Mouse (Mus musculus) neural tube, embryonic 12.5 days (tissue): ENCODE data around the gene Ubn1. TPM values are rescaled to one million over a fixed set of nuclear protein-coding genes. Genes with fewer than 3 reads are reported as not detected.

ENCODE experiments used
- ATAC-seq: fragments of 200-750 bp; cut with Nextera tagmentation; 2 replicates; pipeline ENCODE4 v1.8.0; 2017; ENCODE audit warnings: low read depth, mild to moderate bottlenecking, moderate TSS enrichment, moderate library complexity; ENCODE audit not compliant: low FRiP score
- H3K27ac ChIP-seq: fragments of 300-500 bp; sonication (generic); 2 replicates; pipeline ENCODE4 v1.5.1; 2016
- H3K27me3 ChIP-seq: fragments of 300-500 bp; sonication (generic); replicated peaks from 2 replicates; pipeline ENCODE4 v1.6.1; 2016; ENCODE audit warnings: mild to moderate bottlenecking
- H3K36me3 ChIP-seq: fragments of 300-500 bp; sonication (generic); 2 replicates; pipeline ENCODE4 v1.6.1; 2016; ENCODE audit warnings: mild to moderate bottlenecking
- H3K4me1 ChIP-seq: fragments of 300-500 bp; sonication (generic); 2 replicates; pipeline ENCODE4 v1.6.1; 2016
- H3K4me2 ChIP-seq: fragments of 300-500 bp; sonication (generic); replicated peaks from 2 replicates; pipeline ENCODE4 v1.6.1; 2016; ENCODE audit warnings: mild to moderate bottlenecking
- H3K4me3 ChIP-seq: fragments of 300-500 bp; sonication (generic); 2 replicates; pipeline ENCODE4 v1.5.1; 2016
- H3K9ac ChIP-seq: fragments of 300-500 bp; sonication (generic); 2 replicates; pipeline ENCODE4 v1.6.1; 2016; ENCODE audit warnings: mild to moderate bottlenecking
- H3K9me3 ChIP-seq: fragments of 300-500 bp; sonication (generic); 2 replicates; pipeline ENCODE4 v1.6.1; 2016; ENCODE audit warnings: mild to moderate bottlenecking
- WGBS: fragments of 180-500 bp; shearing (Covaris S2); methylation state at CpG from one replicate; pipeline ENCODE4 v1.1.7; 2016; 5-methylcytosine and 5-hydroxymethylcytosine counted together
- polyA plus RNA-seq: library from polyadenylated mRNA; unstranded; fragments of >200 nt; fragmentation: Nextera tagmentation; extraction: Ambion mirVana; gene quantifications from 2 replicates; pipeline ENCODE4 v1.2.1, GENCODE M21; 2016

The Ubn1 gene
- polyA plus RNA-seq, 1 experiment from 2014 or later = 25.2 TPM

GRCm38 (mm10) chr16:5086179-5086578 lies 36.3 kb downstream of the Ubn1 start:
- Histone ChIP-seq H3K4me3 (no peak overlapping the region), H3K27me3 (no peaks in the 10 kb centered on the region), H3K9ac (no peak overlapping the region), H3K4me1 (no peaks in the 10 kb centered on the region), H3K4me2 (no peak overlapping the region), H3K27ac (no peak overlapping the region), H3K9me3 (no peaks in the 10 kb centered on the region), H3K36me3 (peaks cover 69% of the 10 kb centered on the region)
- 97% methylated on average over 2 of the region's 2 CpGs for WGBS
- no peak for ATAC-seq

GRCm38 (mm10) chr16:5089021-5089420 lies 39.2 kb downstream of the Ubn1 start:
- no peak overlapping the region for H3K9ac ChIP-seq
- H3K36me3 ChIP-seq = peaks cover 44% of the 10 kb centered on the region
- WGBS = 69% methylated on average over 10 of the region's 10 CpGs
- H3K9me3 ChIP-seq = no peaks in the 10 kb centered on the region
- no peaks in the 10 kb centered on the region for H3K27me3 ChIP-seq
- no peak overlapping the region for H3K27ac ChIP-seq
- no peak overlapping the region for H3K4me2 ChIP-seq
- no peak for ATAC-seq
- no peaks in the 10 kb centered on the region for H3K4me1 ChIP-seq
- no peak overlapping the region for H3K4me3 ChIP-seq

- no peaks in the 10 kb centered on the region for H3K27me3 ChIP-seq
- no peak for ATAC-seq
- WGBS = 83% methylated on average over 5 of the region's 5 CpGs
- H3K9ac ChIP-seq = no peak overlapping the region
- no peaks in the 10 kb centered on the region for H3K9me3 ChIP-seq
- H3K4me1 ChIP-seq = no peaks in the 10 kb centered on the region
- H3K4me3 ChIP-seq = no peak overlapping the region
- peaks cover 6% of the 10 kb centered on the region; the same call in 1 of the 2 replicates for H3K36me3 ChIP-seq
- H3K4me2 ChIP-seq = no peak overlapping the region
- no peak overlapping the region for H3K27ac ChIP-seq
Measured at GRCm38 (mm10) chr16:5093285-5093684, 43.4 kb downstream of the Ubn1 start.

- Histone ChIP-seq H3K4me2 (no peak overlapping the region), H3K4me1 (no peaks in the 10 kb centered on the region), H3K27me3 (no peaks in the 10 kb centered on the region), H3K4me3 (no peak overlapping the region), H3K9me3 (no peaks in the 10 kb centered on the region), H3K27ac (no peak overlapping the region), H3K36me3 (no peaks in the 10 kb centered on the region), H3K9ac (no peak overlapping the region)
- 86% methylated on average over 8 of the region's 8 CpGs for WGBS
- ATAC-seq = no peak
Measured at GRCm38 (mm10) chr16:5096504-5096903, 46.6 kb downstream of the Ubn1 start.

- Histone ChIP-seq H3K36me3 (no peaks in the 10 kb centered on the region), H3K9me3 (no peaks in the 10 kb centered on the region), H3K4me1 (no peaks in the 10 kb centered on the region), H3K27ac (no peak overlapping the region), H3K9ac (no peak overlapping the region), H3K27me3 (no peaks in the 10 kb centered on the region), H3K4me2 (no peak overlapping the region), H3K4me3 (no peak overlapping the region)
- WGBS = 82% methylated on average over 6 of the region's 6 CpGs
- ATAC-seq = no peak
Measured at GRCm38 (mm10) chr16:5101000-5101399, 51.1 kb downstream of the Ubn1 start.

- Histone ChIP-seq H3K9ac (no peak overlapping the region), H3K27me3 (no peaks in the 10 kb centered on the region), H3K4me2 (no peak overlapping the region), H3K4me3 (no peak overlapping the region), H3K36me3 (no peaks in the 10 kb centered on the region), H3K9me3 (no peaks in the 10 kb centered on the region), H3K4me1 (no peaks in the 10 kb centered on the region), H3K27ac (no peak overlapping the region)
- no peak for ATAC-seq
- WGBS = 77% methylated on average over 7 of the region's 7 CpGs
Measured at GRCm38 (mm10) chr16:5109877-5110276, 60.0 kb downstream of the Ubn1 start.

GRCm38 (mm10) chr16:5111021-5111420 lies 61.2 kb downstream of the Ubn1 start:
- Histone ChIP-seq H3K27ac (no peak overlapping the region), H3K27me3 (no peaks in the 10 kb centered on the region), H3K36me3 (no peaks in the 10 kb centered on the region), H3K9me3 (no peaks in the 10 kb centered on the region), H3K4me1 (no peaks in the 10 kb centered on the region), H3K9ac (no peak overlapping the region), H3K4me2 (no peak overlapping the region), H3K4me3 (no peak overlapping the region)
- no peak for ATAC-seq
- WGBS = 93% methylated on average over 3 of the region's 3 CpGs

- 80% methylated on average over 4 of the region's 4 CpGs for WGBS
- Histone ChIP-seq H3K36me3 (no peaks in the 10 kb centered on the region), H3K4me1 (no peaks in the 10 kb centered on the region), H3K27me3 (no peaks in the 10 kb centered on the region), H3K9ac (no peak overlapping the region), H3K27ac (no peak overlapping the region), H3K9me3 (no peaks in the 10 kb centered on the region), H3K4me2 (no peak overlapping the region), H3K4me3 (no peak overlapping the region)
- ATAC-seq = no peak
Measured at GRCm38 (mm10) chr16:5113002-5113550, 63.2 kb downstream of the Ubn1 start.

- H3K27me3 ChIP-seq = no peaks in the 10 kb centered on the region
- no peak overlapping the region for H3K4me3 ChIP-seq
- H3K36me3 ChIP-seq = no peaks in the 10 kb centered on the region
- H3K27ac ChIP-seq = no peak overlapping the region
- no peaks in the 10 kb centered on the region for H3K9me3 ChIP-seq
- ATAC-seq = no peak
- H3K9ac ChIP-seq = no peak overlapping the region
- WGBS = 72% methylated on average over 2 of the region's 2 CpGs
- no peaks in the 10 kb centered on the region for H3K4me1 ChIP-seq
- no peak overlapping the region for H3K4me2 ChIP-seq
Measured at GRCm38 (mm10) chr16:5113582-5113981, 63.7 kb downstream of the Ubn1 start.

GRCm38 (mm10) chr16:5119385-5119784 lies 69.5 kb downstream of the Ubn1 start:
- WGBS = 83% methylated on average over 4 of the region's 4 CpGs

GRCm38 (mm10) chr16:5119845-5120244 lies 70.0 kb downstream of the Ubn1 start:
- 85% methylated on average over 4 of the region's 4 CpGs for WGBS
- no peaks in the 10 kb centered on the region for H3K4me1 ChIP-seq
- no peak overlapping the region for H3K4me3 ChIP-seq
- H3K27me3 ChIP-seq = 0 out of 2 replicates have a peak, but pooled peaks cover 5% of the 10 kb centered on the region
- no peak overlapping the region for H3K27ac ChIP-seq
- ATAC-seq = no peak
- H3K9me3 ChIP-seq = no peaks in the 10 kb centered on the region
- no peak overlapping the region for H3K9ac ChIP-seq
- H3K4me2 ChIP-seq = no peak overlapping the region
- H3K36me3 ChIP-seq = no peaks in the 10 kb centered on the region

More at GRCm38 (mm10) chr16:5119385-5119784, 69.5 kb downstream of the Ubn1 start:
- ATAC-seq = no peak
- no peak overlapping the region for H3K9ac ChIP-seq
- 0 out of 2 replicates have a peak, but pooled peaks cover 5% of the 10 kb centered on the region for H3K27me3 ChIP-seq
- H3K4me1 ChIP-seq = no peaks in the 10 kb centered on the region
- no peaks in the 10 kb centered on the region for H3K36me3 ChIP-seq
- no peak overlapping the region for H3K4me3 ChIP-seq
- H3K4me2 ChIP-seq = no peak overlapping the region
- H3K9me3 ChIP-seq = no peaks in the 10 kb centered on the region
- H3K27ac ChIP-seq = no peak overlapping the region

- 73% methylated on average over 6 of the region's 6 CpGs for WGBS
- no peaks in the 10 kb centered on the region for H3K36me3 ChIP-seq
- no peak overlapping the region for H3K4me3 ChIP-seq
- H3K4me1 ChIP-seq = no peaks in the 10 kb centered on the region
- 0 out of 2 replicates have a peak, but pooled peaks cover 8% of the 10 kb centered on the region for H3K27me3 ChIP-seq
- H3K4me2 ChIP-seq = no peak overlapping the region
- no peak overlapping the region for H3K9ac ChIP-seq
- no peak overlapping the region for H3K27ac ChIP-seq
- H3K9me3 ChIP-seq = no peaks in the 10 kb centered on the region
- no peak for ATAC-seq
Measured at GRCm38 (mm10) chr16:5123476-5123875, 73.6 kb downstream of the Ubn1 start.

GRCm38 (mm10) chr16:5130196-5130595 lies 80.3 kb downstream of the Ubn1 start:
- ATAC-seq = no peak
- H3K4me3 ChIP-seq = no peak overlapping the region
- no peak overlapping the region for H3K4me2 ChIP-seq
- H3K9ac ChIP-seq = no peak overlapping the region
- peaks cover 9% of the 10 kb centered on the region; the same call in 1 of the 2 replicates for H3K4me1 ChIP-seq
- WGBS = 54% methylated on average over 2 of the region's 2 CpGs
- no peaks in the 10 kb centered on the region for H3K36me3 ChIP-seq
- peaks cover 63% of the 10 kb centered on the region for H3K27me3 ChIP-seq
- no peak overlapping the region for H3K27ac ChIP-seq
- H3K9me3 ChIP-seq = no peaks in the 10 kb centered on the region
